Mouse (Mus musculus) embryonic fibroblast, embryonic 13.5 days (primary cell): ENCODE results near the gene Ankrd31. TPM values are rescaled to one million over a fixed set of nuclear protein-coding genes. Genes with fewer than 3 reads are reported as not detected.
"Not testable (repeated sequence)": the region's sequence is repeated elsewhere in the genome, so short reads cannot be mapped to it uniquely, and the experiment has no call there.

Experiments used
- H3K27ac ChIP-seq: 2 replicates; pipeline ENCODE4 v1.5.1; 2012; ENCODE audit warnings: low read length, control low read depth, inconsistent platforms; ENCODE audit not compliant: insufficient read depth
- H3K4me1 ChIP-seq: 2 replicates; pipeline ENCODE4 v1.6.1; 2011; ENCODE audit warnings: low read length; ENCODE audit not compliant: control insufficient read depth, insufficient read depth
- H3K4me3 ChIP-seq: 2 replicates; pipeline ENCODE4 v1.5.1; 2011; ENCODE audit warnings: mild to moderate bottlenecking, control low read depth, low read length; ENCODE audit not compliant: insufficient read depth
- CTCF ChIP-seq: IDR thresholded peaks from 2 replicates; pipeline ENCODE4 v1.5.1; 2011; ENCODE audit warnings: mild to moderate bottlenecking, control low read depth, low read length, moderate library complexity, borderline replicate concordance; ENCODE audit not compliant: insufficient read depth
- POLR2A ChIP-seq: IDR thresholded peaks from 2 replicates; pipeline ENCODE4 v1.6.1; 2011; ENCODE audit warnings: low read depth, mild to moderate bottlenecking, control low read depth, low read length, moderate library complexity
- polyA plus RNA-seq: library from polyadenylated mRNA; stranded (reverse); fragments of >200 nt; gene quantifications from 2 replicates; pipeline ENCODE4 v1.2.4, GENCODE M21; 2011; ENCODE audit warnings: low read depth; ENCODE audit not compliant: missing spikeins, insufficient read length

Gene Ankrd31
- polyA plus RNA-seq, 1 experiment: not detected

DNA sequence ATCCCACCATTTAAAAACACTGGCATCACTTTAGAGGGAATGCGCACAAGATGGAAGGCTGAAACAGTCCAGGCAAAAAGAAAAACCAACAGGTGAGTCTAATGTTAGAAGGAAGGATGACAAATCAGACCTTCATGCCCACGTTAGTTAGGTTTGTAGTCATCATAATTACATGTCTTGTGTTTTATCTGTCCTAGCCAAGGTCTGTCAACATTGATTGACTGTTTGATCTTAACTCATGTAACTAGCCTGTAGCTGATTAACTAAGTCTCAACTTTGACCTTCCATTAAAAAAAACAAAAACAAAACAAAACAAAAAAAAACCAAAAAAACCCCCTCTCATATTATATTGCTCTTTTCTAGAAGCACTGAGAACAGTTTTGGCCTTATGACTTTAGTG is 7.9 kb upstream of the Ankrd31 start:
- H3K27ac ChIP-seq: no peak overlapping the region
- H3K4me3 ChIP-seq: no peak overlapping the region
- no peaks in the 10 kb centered on the region for H3K4me1 ChIP-seq
- no peak for TF ChIP-seq CTCF
- no peak for TF ChIP-seq POLR2A

DNA sequence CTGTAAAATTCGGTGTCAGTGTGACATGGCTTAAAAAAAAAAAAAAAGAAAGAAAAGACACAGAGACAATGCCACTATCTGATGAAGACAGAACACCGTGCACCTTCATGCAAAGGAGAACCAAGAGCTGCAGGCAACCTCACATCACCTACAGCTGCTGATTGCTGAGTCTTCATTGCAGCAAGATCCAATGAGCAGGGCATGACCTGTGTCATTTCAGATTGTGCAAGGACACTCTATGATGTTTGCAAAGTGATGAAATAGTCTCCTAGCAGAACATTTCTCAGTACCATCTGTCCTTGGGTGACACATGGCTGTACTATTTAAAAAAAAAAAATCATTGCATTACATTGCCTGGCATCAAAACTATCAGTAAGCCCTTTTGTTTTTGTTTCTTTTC is 5.2 kb upstream of the Ankrd31 start:
- TF ChIP-seq POLR2A: no peak
- TF ChIP-seq CTCF: no peak
- Histone ChIP-seq H3K27ac (no peak overlapping the region), H3K4me1 (no peaks in the 10 kb centered on the region), H3K4me3 (no peak overlapping the region)

DNA sequence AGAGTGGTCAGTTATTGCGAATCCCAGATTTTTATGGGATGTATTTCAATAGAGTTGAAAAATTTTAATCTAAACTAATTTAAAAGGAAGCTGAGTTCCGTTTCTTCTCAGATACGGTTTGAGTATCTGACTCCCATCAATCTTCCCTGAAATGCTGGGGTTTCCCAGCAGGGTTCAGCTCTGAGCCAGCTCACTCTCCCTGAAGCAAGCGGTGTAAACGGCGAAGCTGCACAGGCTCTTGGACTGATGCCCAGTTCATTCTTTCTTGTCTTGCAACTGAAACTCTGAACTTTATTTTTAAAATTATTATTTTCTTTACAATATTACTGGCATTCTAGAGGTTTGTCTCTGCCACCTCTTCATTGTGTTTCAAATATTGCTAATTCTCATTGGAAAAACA is 2.0 kb upstream of the Ankrd31 start:
- no peak overlapping the region for H3K27ac ChIP-seq
- no peak overlapping the region for H3K4me3 ChIP-seq
- TF ChIP-seq CTCF (no peak), POLR2A (no peak)
- no peaks in the 10 kb centered on the region for H3K4me1 ChIP-seq

DNA sequence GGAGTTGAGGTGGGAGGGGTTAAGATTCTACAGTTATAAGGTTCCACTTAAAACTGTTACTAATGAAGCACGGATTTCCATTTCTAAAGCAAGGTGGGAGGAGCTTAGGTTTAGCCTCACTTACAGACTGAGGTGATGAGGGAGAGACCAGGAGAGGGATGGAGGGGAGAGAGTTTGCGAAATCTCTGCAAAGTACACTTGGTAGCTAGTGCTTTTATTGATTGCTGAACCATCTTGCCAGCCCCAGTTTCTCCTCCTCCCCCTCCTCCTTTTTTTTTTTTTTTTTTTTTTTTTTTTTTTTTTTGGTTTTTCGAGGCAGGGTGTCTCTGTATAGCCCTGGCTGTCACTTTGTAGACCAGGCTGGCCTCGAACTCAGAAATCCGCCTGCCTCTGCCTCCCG is 1.8 kb downstream of the Ankrd31 start:
- TF ChIP-seq POLR2A (no peak), CTCF (no peak)
- H3K4me1 ChIP-seq: no peaks in the 10 kb centered on the region
- H3K4me3 ChIP-seq: no peak overlapping the region
- H3K27ac ChIP-seq: no peak overlapping the region

DNA sequence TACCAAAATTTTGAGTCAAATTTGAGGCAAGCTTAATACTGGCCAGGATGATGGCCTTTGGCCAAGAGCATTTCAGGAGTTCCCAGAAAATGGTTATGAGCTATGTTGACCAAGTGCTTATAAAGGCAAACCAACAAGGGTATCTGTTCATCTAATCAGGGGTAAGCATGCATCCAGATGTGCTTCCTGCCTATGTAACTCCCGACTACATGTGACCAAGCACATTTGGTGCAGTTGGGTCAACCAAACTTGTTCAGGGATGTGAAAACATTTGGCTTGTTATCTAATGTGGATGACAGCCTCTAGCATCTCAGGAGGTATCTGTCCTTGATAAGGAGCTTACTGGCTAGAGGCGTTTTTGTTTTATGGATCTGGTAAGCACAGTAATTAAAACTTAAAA is 12.8 kb downstream of the Ankrd31 start:
- no peaks in the 10 kb centered on the region for H3K4me1 ChIP-seq
- no peak for TF ChIP-seq CTCF
- TF ChIP-seq POLR2A: no peak
- no peak overlapping the region for H3K4me3 ChIP-seq
- H3K27ac ChIP-seq: no peak overlapping the region

DNA sequence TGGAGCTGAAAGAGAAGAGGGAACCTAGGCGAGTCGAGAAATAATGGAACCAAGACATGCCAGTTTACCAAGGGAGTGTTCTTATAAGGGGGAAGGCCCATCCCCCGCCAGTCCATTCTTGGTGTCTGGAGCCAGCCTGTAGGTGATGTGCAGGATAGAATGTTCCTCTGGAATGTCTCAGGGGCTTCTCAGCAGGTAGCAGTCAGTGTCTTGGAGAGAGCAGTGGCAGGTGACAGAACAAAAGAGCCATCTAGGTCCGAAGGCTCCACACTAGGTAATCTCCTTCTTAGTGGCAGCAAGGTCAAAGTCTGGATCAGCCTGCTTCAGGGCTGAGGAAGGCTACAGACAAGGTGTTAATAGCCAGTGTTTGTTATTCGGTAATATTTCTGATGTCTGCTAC is 38.0 kb downstream of the Ankrd31 start:
- not testable (repeated sequence) for H3K4me1 ChIP-seq, H3K27ac ChIP-seq, H3K4me3 ChIP-seq

DNA sequence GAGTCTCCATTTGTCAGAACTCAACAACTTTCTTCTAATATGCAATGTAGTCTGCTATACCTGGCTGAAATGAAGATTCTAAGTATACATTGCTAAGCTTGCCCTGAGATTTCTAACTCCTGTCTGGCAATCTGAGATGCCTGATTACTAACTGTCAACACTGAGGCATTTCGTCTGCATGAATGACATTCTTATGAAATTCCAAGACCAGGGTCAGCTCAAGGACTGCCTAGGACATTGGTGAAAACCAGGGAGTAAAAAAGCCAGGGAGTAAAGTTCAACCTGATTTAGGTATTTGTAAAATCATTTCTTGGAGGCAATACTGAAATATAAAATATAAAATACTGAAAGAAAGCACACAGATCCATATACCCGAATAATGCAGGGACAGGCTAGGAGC is 45.4 kb downstream of the Ankrd31 start:
- no peak for TF ChIP-seq CTCF
- TF ChIP-seq POLR2A: no peak
- Histone ChIP-seq H3K4me1 (peaks cover 9% of the 10 kb centered on the region), H3K4me3 (no peak overlapping the region), H3K27ac (no peak overlapping the region)

DNA sequence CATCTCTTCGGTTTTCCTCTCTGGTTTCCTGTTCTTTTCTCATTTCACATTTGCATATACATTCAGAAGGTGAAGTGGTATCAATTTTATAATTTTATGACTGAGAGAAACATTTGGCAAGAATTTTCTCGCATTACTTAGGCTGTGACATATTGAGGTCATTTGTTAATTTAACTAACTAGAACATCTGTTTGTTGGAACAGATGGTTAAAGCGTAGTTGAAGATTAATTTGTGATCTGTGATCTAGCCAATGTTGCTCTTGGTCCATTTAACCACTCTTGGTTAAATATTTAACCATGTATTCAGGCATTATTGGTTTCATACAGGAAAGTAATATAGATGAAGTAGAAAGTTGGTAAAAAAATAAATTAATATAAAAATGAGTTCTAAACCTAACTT is 47.2 kb downstream of the Ankrd31 start:
- Histone ChIP-seq H3K27ac (no peak overlapping the region), H3K4me3 (no peak overlapping the region), H3K4me1 (peaks cover 9% of the 10 kb centered on the region)
- no peak for TF ChIP-seq CTCF

DNA sequence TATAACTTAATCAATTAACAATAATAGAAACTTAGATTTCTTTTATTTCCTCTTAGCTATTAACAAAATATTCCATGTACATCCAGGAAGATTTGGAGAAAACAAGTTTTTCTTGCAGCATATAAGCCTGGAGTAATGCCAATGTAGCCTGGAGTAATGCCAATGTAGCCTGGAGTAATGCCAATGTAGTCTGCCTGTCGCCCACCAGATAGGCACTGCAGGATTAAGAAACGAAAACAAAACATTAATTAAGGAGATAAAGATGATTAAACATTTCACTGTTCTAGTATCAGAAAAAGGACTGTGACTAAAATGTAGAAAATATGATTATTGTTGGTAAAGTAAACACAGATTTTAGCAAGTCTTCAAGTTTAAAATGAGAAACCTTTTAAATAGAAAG is 49.4 kb downstream of the Ankrd31 start:
- Histone ChIP-seq H3K4me3 (no peak overlapping the region), H3K4me1 (peaks cover 9% of the 10 kb centered on the region), H3K27ac (no peak overlapping the region)
- TF ChIP-seq POLR2A: no peak
- TF ChIP-seq CTCF: no peak

DNA sequence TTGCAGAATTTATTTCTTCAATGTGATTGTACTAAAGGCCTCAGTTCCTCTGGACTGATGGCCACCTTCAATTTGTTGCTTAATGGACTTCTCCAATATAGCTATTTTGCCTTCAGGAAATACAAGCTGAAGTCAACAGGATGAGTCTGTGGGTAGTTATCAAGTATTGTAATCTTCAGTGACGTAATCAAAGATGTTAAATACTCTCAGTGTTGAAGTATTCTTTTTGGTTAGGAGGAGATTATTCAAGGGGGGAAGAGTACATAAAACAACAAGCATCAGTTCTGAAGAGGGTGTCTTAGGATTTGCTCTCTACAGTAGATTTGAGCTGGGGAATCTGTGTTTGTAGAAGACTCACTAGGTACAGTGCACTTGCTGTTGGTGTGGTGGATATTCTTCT is 101.7 kb downstream of the Ankrd31 start:
- no peak for TF ChIP-seq POLR2A
- no peak for TF ChIP-seq CTCF
- Histone ChIP-seq H3K27ac (no peak overlapping the region), H3K4me1 (no peaks in the 10 kb centered on the region), H3K4me3 (no peak overlapping the region)

DNA sequence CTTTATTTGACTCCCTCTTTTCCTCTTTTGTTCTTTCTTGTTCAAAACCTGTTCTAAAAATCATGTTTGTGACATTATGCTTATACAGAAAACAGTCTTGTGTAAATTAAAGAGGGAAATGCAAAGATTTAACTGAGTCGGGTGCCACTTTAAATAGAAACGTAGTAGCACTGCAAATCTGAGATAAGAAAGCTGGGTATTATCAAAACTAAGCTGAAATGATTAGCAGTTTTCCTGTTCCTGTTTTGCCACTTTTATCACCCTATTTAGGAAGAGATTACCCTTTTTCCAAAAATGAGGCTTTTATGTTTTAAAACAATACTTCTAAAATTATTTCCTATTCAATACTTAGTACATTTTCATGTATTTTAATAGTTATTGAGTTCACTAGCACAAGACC is 104.1 kb downstream of the Ankrd31 start:
- Histone ChIP-seq H3K4me1 (no peaks in the 10 kb centered on the region), H3K27ac (no peak overlapping the region), H3K4me3 (no peak overlapping the region)
- TF ChIP-seq POLR2A: no peak
- no peak for TF ChIP-seq CTCF

DNA sequence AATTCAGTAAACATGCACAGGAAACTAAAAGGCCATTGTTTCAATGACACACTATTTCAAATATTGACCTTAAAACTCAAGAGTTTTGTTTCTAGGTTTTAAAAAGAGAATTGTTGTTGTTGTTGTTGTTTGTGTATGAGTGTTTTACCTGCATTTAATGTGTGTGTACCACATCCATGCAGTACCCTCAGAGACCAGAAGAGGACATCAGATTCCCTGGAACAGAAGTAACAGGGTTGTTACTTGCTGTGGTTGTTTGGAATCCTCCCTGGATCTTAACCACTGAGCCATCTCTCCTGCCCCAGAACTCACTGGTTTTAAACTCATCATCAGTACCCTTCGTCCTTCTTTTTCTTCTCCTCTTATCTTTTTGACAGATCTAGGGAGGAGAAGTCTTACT is 105.2 kb downstream of the Ankrd31 start:
- Histone ChIP-seq H3K27ac (no peak overlapping the region), H3K4me1 (no peaks in the 10 kb centered on the region), H3K4me3 (no peak overlapping the region)
- no peak for TF ChIP-seq POLR2A
- no peak for TF ChIP-seq CTCF
